Mouse (Mus musculus) spleen, adult 18-20 months (tissue): ENCODE results near the gene Ehmt1.
A peak's percentile ranks its signal among the peaks of the same experiment; 100 is the strongest.

Experiments used
- DNase-seq, 2 experiments: peaks; one replicate each; pipeline ENCODE4 v3.0.0; 2022; ENCODE audit warnings: mixed read lengths in 2 of 2

Gene Ehmt1

DNA sequence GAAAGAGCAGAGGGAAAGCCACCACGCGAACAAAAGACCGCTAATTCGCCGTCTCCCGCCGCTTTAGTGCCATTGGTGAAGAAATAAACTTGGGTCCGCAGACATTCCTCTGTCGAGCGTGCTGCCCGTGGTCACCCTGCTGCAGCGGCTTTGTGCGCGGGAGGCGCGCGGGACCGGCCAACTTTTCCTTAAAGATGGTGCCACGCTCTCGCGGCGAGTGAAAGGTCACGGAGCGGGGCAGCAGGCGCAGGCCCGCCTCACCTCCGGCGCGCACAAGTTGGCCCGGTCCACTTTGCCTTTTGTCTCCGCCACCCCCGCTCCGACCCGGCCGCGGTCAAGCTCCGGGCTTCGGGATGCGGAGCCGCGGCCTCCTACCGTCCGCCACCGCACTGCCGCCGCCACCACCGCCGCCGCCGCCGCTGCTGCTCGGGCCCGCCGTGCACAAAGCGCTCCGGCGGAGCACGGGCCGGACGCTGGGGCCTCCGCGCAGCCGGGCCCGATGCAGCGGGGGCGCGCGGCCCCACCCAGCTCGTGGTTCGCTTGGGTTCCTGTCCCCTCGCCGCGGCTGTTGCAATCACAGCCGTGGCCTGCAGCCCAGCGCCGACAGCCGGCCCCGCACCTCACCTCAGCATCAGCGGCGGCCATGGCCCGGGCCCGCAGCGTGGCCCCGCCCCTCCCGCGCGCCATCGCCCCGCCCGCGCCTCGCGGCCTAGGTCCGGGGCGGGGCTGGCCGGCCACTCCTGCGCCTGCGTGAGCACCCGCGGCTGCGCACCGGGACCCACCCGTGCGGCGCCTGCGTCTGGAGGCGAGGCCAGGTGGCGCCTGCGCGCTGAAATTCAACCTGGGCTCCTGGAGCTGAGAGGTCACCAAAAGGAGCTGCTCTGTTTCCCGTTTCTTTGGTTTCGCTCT lies at the start of gene Ehmt1:
Gene Ehmt1 (minus strand): TSS at position 685 of the 909 bp plus-strand sequence.
- peak; percentile 91 to 96 for DNase-seq

GRCm38 (mm10) chr2:24962304-24963000 lies 43.0 kb upstream of the Ehmt1 start, which contains the start of gene Dph7:
Gene Dph7 (plus strand): TSS chr2:24962400.
- peak; percentile 71 to 86 for DNase-seq

DNA sequence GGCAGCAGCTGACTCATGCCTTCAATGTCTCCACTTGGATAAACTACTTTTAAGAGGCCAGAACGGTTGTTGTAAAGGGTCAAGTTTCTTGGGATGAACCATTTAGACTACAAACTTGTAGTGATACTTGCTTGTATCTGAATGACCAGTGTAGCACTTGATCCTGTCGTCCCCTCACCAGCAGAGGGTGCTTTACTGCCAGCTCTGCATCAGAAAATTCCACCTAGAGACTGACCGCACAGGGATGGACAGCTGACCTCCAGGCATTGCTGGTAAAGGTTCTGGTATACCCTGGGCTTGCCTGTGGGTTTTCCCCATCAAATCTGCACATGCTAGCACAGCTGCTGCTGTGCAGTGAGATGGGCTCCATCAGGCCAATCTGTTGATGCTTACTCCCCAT lies 41.5 kb upstream of the Ehmt1 start:
- no peak for DNase-seq

DNA sequence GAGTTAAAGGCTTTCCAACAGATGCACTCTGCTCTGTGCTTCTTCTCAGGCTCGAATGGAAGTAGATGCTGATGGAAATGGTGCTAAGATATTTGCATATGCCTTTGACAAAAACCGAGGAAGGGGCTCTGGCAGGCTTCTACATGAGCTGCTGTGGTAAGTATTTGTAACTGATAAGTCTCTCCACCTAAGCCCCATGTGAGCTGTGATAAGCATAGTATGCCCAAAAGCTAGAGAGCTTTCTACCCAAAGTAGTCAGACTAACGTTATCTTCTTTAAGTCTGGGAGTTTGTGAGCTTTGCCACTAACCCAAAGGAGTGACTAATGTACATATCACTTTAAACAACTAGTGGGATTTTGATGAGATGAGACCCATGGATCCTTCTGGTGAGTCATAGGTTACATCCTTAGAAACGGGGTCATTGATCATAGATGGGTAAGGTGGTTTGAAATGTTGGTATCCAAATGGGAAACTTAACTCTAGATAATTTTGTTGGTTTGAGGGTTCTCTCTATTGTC lies 33.2 kb upstream of the Ehmt1 start:
- DNase-seq = no peak

DNA sequence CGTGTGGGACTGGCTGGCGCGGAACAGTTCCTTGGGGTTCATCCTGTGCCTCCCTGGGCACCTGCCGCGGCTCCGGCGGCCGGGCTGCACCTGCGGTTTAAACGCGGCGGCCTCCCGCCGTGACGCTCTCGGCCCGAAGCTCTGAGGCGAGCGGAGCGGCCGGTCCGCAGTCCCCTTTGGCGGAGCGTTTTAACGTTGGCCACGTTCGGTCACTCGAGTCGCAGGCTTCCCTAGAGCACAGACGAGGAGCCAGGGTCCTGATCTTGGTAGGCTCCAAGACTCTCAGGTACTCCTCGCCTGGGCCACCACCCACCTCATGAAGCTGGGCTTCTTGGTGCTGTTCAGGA lies 30.7 kb upstream of the Ehmt1 start:
- peak in 1 of 2 experiments; percentile 17 for DNase-seq

DNA sequence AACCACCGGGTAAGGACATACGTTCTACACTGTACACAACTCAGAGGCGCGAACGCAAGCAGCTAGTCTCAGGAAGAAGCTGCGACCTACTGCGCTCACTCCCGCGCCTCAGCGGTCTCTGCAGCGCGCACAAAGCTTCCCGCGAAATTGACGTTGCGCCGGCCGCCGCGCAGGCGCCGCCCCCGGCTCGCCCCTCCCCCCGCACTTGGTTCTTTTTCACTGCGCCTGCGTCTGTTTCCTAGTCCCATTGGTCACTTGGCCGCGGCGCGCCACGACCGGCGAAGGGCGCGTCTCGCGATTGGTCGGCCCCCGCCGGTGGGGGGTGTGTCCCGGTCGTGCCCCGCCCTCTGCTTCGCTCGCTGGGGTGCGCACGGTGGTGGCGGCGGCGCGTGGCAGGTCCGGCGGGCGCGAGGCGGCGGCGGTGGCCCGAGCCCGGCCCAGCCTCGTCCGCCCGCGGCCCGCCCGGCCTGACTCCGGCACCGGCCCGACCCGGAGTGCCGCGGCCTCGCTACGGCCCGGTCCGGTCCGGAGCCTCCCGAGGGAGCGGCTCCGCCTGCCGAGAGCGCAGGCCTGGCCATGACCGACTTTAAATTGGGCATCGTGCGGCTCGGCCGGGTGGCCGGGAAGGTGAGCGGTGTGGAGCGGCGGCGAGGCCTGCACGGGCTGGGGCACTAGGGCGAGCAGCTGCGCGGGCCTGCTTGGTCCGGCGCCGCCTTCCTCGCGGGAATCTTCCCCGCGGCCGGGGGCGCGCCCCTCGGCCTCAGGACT lies 30.2 kb upstream of the Ehmt1 start, which contains the start of gene Zmynd19:
Gene Zmynd19 (plus strand): TSS at position 372 of the 768 bp plus-strand sequence.
- DNase-seq = peak; percentile 96 to 98

GRCm38 (mm10) chr2:24944304-24944703 lies 24.9 kb upstream of the Ehmt1 start:
- peak in 1 of 2 experiments; percentile 26 for DNase-seq

DNA sequence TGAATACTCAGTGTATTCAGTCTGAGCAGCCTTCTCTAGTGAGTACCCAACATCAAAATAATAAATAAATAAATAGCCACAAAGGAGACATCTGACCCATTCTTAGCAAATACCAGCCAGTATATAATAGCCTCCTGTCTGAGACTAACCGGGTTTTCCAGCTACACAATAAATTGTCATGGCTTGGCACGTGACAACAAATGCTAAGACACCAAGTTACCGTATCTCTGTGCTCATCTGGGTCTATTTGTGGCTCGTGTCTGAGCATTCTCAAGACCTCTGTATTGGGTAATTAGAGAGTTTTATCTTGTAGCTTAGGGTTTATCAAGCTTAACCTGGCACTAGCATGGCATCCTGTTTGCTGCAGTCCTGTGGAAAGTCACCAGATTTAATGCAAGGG lies 22.7 kb upstream of the Ehmt1 start:
- no peak for DNase-seq

GRCm38 (mm10) chr2:24935057-24935796 lies 15.8 kb upstream of the Ehmt1 start, which contains the start of gene Arrdc1:
Gene Arrdc1 (minus strand): TSS chr2:24935252.
- peak; percentile 95 for DNase-seq

DNA sequence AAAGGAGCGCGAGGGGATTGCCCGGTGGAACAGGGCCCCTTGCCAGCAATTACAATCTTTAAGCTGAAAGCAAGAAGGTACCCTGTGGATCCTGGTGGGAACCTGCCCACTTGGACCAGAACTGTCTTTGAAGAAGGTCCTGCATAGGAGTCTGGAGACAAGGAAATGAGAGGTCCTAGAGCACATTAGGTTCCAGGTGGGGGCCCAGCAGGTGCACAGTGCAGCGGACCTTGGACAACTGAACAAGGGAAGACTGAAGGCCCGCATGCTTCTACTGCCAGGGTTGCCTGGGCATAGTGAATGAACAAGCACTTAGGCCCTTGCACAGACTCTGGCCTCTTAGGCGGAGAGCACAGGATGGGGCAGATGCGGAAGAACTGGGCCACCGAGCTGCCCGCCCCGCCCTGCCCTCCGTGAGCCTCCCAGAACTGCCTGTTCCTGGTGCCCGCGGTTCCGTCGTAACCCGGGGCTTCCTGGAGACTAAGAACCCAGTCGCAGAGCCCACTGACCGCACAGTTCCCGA lies 15.1 kb upstream of the Ehmt1 start:
- DNase-seq = no peak

GRCm38 (mm10) chr2:24929593-24929992 lies 10.2 kb upstream of the Ehmt1 start:
- no peak for DNase-seq

GRCm38 (mm10) chr2:24929119-24929518 lies 9.7 kb upstream of the Ehmt1 start:
- no peak for DNase-seq

- no peak for DNase-seq
Observed at GRCm38 (mm10) chr2:24927810-24928479, 8.5 kb upstream of the Ehmt1 start.

DNA sequence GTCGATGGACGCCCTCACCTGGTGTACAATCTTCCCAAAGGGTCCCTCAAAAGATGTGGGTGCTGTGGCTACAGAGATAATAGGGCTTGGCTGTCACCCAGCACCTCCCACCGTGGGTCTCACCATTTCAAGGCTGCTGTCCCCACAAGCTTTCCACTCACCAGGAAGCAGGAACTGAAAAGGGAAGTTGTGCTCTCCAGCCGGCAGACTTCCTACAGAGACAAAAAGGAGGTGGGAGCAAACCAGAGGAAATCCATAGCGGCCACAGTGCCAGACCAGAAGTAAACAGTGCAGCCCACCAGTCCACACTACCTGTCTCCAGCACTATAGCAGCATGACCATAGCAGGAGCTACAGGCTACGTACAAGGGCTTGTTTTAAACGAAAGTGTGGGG lies 7.5 kb upstream of the Ehmt1 start:
- no peak for DNase-seq

DNA sequence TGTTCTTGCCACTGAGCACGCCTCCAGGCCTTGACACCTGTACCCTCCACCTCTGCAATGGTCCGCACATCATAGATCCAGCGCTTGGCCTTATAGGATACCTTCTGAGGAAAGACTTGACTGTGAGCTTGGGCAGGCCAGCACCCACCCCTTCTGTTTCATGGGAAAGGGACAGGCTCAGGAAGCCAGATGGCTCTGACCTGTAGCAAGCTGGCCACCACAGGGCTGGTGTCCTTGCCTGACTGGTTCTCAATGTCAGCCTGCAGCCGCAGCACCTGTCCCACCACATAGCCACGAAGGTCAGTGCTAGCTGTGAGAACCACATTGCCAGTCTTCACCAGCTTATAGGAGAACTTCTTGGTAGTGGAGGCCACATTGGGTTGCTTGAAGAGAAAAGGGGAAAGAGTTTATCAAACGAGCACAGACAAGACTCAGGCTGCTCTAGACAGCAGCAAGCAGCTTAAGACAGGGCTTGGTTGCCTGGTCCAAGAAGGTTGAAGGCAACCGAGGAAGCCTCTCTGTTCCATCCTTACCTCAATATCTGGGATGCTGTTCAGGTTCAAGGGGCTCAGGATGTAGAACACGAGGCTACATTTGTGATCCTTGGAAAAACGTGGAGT lies 7.0 kb upstream of the Ehmt1 start:
- DNase-seq = no peak

GRCm38 (mm10) chr2:24925284-24925683 lies 5.9 kb upstream of the Ehmt1 start:
- no peak for DNase-seq

GRCm38 (mm10) chr2:24923561-24923960 lies 4.1 kb upstream of the Ehmt1 start:
- no peak for DNase-seq

DNA sequence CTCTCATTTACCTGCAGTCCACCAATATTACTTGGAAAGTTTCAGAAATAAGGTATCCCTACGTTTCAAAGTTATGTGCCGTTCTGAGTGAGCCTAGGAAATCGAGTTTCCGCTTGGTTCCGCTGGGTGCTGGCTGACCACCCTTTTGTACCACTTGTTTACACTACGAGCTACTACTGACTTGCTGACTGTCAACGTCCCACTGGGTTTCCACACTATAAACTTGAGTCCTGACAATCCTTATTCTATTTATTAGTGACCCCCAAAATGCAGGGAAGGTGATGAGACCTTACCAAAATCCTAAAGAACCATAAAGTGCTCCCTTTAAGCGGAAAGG lies 393 bp upstream of the Ehmt1 start:
- DNase-seq = no peak

DNA sequence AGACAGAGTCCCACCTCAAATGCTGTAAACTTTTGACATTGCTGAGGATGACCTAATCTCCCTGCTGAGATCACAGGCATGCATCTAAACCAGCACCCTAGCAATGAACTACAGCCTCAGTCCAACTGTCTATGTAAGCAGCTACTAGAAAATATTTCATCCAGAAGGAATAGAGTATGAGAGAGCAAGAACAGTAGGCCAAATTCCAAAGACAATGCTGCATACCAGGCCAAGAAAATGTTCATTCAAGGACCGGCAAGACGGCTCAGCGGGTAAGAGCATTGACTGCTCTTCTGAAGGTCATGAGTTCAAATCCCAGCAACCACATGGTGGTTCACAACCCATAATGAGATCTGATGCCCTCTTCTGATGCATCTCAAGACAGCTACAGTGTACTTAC lies 4.7 kb downstream of the Ehmt1 start:
- DNase-seq = no peak

DNA sequence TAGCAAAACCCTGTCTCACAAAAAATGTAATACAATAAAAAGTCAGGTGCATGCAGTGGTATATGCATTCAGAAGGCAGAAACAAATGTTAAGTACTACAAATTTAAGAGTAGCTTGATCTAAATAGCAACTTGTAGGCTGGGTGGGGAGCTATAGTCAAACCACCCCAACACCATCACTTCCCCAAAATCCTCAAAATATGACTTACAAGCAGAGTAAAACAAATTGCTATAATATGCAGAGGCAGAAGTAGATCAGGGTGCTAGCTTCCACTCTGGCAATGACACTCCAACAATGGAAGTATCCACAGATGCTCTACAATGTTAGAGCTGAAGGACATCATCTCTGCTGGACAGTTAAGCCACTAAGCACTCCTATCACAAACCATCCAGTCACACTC lies 6.8 kb downstream of the Ehmt1 start:
- DNase-seq = no peak

DNA sequence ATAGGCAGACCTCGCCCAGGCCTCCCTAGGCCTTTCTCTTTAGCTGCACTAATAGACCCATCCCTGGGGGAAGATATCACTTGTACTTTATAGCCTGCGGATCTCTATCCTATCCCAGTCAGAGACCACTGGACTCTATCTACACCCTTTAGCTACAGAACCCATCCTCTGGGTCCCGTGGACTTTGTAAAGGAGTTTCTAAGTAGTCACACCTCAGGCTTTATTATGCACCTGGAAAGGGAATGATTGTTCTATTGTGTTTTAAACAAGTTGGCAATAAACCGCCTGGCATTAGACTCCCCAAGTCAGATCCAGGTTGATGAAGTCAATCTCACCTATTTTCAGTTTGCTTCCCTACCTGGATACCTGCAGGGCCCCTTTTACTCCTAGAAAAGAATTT lies 7.2 kb downstream of the Ehmt1 start:
- DNase-seq = no peak
